Mouse (Mus musculus) lung, postnatal 0 days (tissue): ENCODE data around the gene Trp53i11.

Source experiments
- CTCF ChIP-seq: IDR thresholded peaks from 2 replicates; pipeline ENCODE4 v1.5.1; 2016; ENCODE audit warnings: antibody characterized with exemption, mild to moderate bottlenecking
- EP300 ChIP-seq: IDR thresholded peaks from 2 replicates; pipeline ENCODE4 v1.6.1; 2016; ENCODE audit warnings: antibody characterized with exemption, mild to moderate bottlenecking, control low read depth

DNA sequence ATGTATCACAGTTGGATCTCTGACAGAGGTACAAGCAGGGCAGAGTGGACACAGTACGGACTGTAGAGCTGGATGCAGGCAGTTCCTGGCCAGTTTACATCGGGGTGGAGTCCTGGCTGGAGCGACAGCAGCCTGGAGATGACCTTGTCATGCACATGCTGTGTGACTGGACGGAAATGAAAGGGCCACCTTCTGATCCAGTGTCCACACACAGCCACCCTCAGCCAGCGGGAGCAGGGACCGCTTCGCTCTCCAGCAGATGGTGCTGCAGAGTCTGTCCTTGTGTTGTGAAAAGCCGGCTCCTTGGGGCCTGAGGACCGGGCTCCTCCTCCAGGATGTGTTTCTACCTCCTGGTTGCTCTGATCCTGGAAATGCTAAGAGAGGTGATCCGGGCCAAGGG lies 16.3 kb downstream of the Trp53i11 start:
- TF ChIP-seq CTCF (peak; percentile 77), EP300 (no peak)
